33 mouse cellular contexts compared by ENCODE assay signal in genomic region chr4:132299849-132300248, GRCm38 (mm10). TPM values are rescaled to one million over a fixed set of nuclear protein-coding genes. Genes with fewer than 3 reads are reported as not detected.
"Had no signal": no experiment of that assay in that cellular context is flagged by ENCODE, and none has a peak within 500 bp of the region (broad histone marks: within the 10 kb centered on the region; RNA-seq: fewer than 3 reads in every experiment).

No protein-coding gene starts in this region.

- H3K36me3 ChIP-seq: heart, embryonic 10.5 days; heart, embryonic 12.5 days; heart, embryonic 13.5 days; heart, embryonic 15.5 days; hindbrain, embryonic 12.5 days; hindbrain, embryonic 15.5 days; intestine, embryonic 15.5 days; kidney, embryonic 15.5 days had no signal

- H3K27ac ChIP-seq: heart, embryonic 10.5 days; heart, embryonic 13.5 days; heart, embryonic 15.5 days; hindbrain, embryonic 10.5 days; hindbrain, embryonic 12.5 days; hindbrain, embryonic 13.5 days; hindbrain, embryonic 14.5 days; hindbrain, embryonic 15.5 days; hindbrain, postnatal 0 days; intestine, embryonic 15.5 days; kidney, embryonic 15.5 days; kidney, postnatal 0 days; layer of hippocampus, adult 2 months; left cerebral cortex, adult 2 months had no signal

- DNase-seq: heart, postnatal 10 days; heart, postnatal 14 days; heart, postnatal 36 days; heart, postnatal 4 days; kidney, adult 11 months; kidney, adult 18-20 months; kidney, adult 2 months; kidney, adult 8-10 months; kidney, adult 9 months; kidney, postnatal 10 days; kidney, postnatal 14 days; kidney, postnatal 25 days; kidney, postnatal 36 days; kidney, postnatal 4 days; layer of hippocampus, adult 9-11 months; layer of hippocampus, postnatal 36 days had no signal

- H3K4me3 ChIP-seq: heart, embryonic 10.5 days; heart, embryonic 12.5 days; heart, embryonic 13.5 days; heart, embryonic 15.5 days; hindbrain, embryonic 10.5 days; hindbrain, embryonic 12.5 days; hindbrain, embryonic 13.5 days; hindbrain, embryonic 15.5 days; intestine, embryonic 15.5 days; kidney, embryonic 15.5 days; layer of hippocampus, adult 2 months; left cerebral cortex, adult 2 months had no signal

- H3K27me3 ChIP-seq: heart, embryonic 12.5 days; heart, embryonic 13.5 days; heart, embryonic 15.5 days; hindbrain, embryonic 12.5 days; hindbrain, embryonic 13.5 days; hindbrain, embryonic 15.5 days; intestine, embryonic 15.5 days; kidney, embryonic 15.5 days had no signal

- H3K9ac ChIP-seq: heart, embryonic 12.5 days; heart, embryonic 13.5 days; heart, embryonic 15.5 days; hindbrain, embryonic 12.5 days; hindbrain, embryonic 13.5 days; hindbrain, embryonic 14.5 days; hindbrain, embryonic 15.5 days; intestine, embryonic 15.5 days; kidney, embryonic 15.5 days had no signal

- H3K4me2 ChIP-seq: heart, embryonic 11.5 days; heart, embryonic 12.5 days; heart, embryonic 13.5 days; heart, embryonic 15.5 days; hindbrain, embryonic 12.5 days; hindbrain, embryonic 13.5 days; hindbrain, embryonic 14.5 days; hindbrain, embryonic 15.5 days; intestine, embryonic 15.5 days; kidney, embryonic 15.5 days had no signal

- H3K9me3 ChIP-seq: heart, embryonic 10.5 days; heart, embryonic 12.5 days; heart, embryonic 13.5 days; heart, embryonic 15.5 days; hindbrain, embryonic 10.5 days; hindbrain, embryonic 12.5 days; hindbrain, embryonic 13.5 days; hindbrain, embryonic 15.5 days; intestine, embryonic 15.5 days; kidney, embryonic 15.5 days had no signal

RNA-seq across cellular contexts. Expression of gene Rab42, which starts 3.3 kb away (rescaled TPM):
- total RNA-seq: hematopoietic stem cell, adult 5-6 weeks had no signal
